ENCODE assay signal across 12 mouse cellular contexts in genomic region chr11:104271876-104272275, GRCm38 (mm10). TPM values are rescaled to one million over a fixed set of nuclear protein-coding genes. Genes with fewer than 3 reads are reported as not detected.
DNase-seq lines count a peak whose midpoint lies in the region; ATAC-seq and TF ChIP-seq lines count a peak whose summit lies in the region.
"Had no signal": no experiment of that assay in that cellular context is flagged by ENCODE, and none has a peak within 500 bp of the region (broad histone marks: within the 10 kb centered on the region; RNA-seq: fewer than 3 reads in every experiment).

No protein-coding gene starts in this region.

- no peaks in the 10 kb centered on the region for H3K27me3 ChIP-seq in midbrain, embryonic 13.5 days
- H3K27me3 ChIP-seq in midbrain, embryonic 11.5 days (ENCODE audit: control insufficient read depth, insufficient read depth, low read length) = no peaks in the 10 kb centered on the region
- H3K27me3 ChIP-seq: heart, embryonic 15.5 days; stomach, embryonic 15.5 days had no signal

- H3K27ac ChIP-seq in gastrocnemius, adult 2 months = peak overlapping the region; percentile 92
- H3K27ac ChIP-seq in midbrain, embryonic 13.5 days = peak overlapping the region; percentile 41
- no peak overlapping the region for H3K27ac ChIP-seq in midbrain, embryonic 11.5 days (ENCODE audit: low read depth, low read length)
- H3K27ac ChIP-seq: heart, embryonic 15.5 days; macrophage; stomach, embryonic 15.5 days had no signal

- intact Hi-C loops in gastrocnemius, adult 2 months (cut with DNase I) = no loop called here
- intact Hi-C loops in gastrocnemius, postnatal 36 days (cut with DNase I) = loop anchor here (2.0 kb wide), 1 partner anchor 39 kb away; no protein-coding TSS in a partner anchor

- ATAC-seq in midbrain, embryonic 13.5 days = no peak
- no peak for ATAC-seq in midbrain, embryonic 11.5 days (ENCODE audit: low FRiP score)
- ATAC-seq in cerebellum, adult (ENCODE audit: insufficient number of reproducible peaks, low FRiP score, low TSS enrichment) = peak; percentile 69; the same call in 1 of the 2 replicates
- ATAC-seq in megakaryocyte progenitor cell, adult 5-6 weeks (replicated peaks; ENCODE audit: poor library complexity) = no peak

- DNase-seq in gastrocnemius, adult 2 months = peak; percentile 52
- no peak for DNase-seq in gastrocnemius, postnatal 36 days
- DNase-seq in midbrain, embryonic 11.5 days (ENCODE audit: low spot score, missing footprints) = no peak
- DNase-seq in layer of hippocampus, adult 9-11 months = peak; percentile 66
- DNase-seq in spleen, postnatal 36 days (ENCODE audit: low spot score in 2 of 2) = no peak

- no peaks in the 10 kb centered on the region for H3K36me3 ChIP-seq in midbrain, embryonic 13.5 days
- no peaks in the 10 kb centered on the region for H3K36me3 ChIP-seq in midbrain, embryonic 11.5 days (ENCODE audit: control insufficient read depth, insufficient read depth, low read length)
- H3K36me3 ChIP-seq: heart, embryonic 15.5 days; stomach, embryonic 15.5 days had no signal

- H3K4me1 ChIP-seq in midbrain, embryonic 13.5 days (replicated peaks) = peaks cover 24% of the 10 kb centered on the region
- no peaks in the 10 kb centered on the region for H3K4me1 ChIP-seq in midbrain, embryonic 11.5 days (ENCODE audit: control insufficient read depth, insufficient read depth, low read length)
- H3K4me1 ChIP-seq: stomach, embryonic 15.5 days had no signal

- H3K9ac ChIP-seq in midbrain, embryonic 13.5 days (replicated peaks) = no peak overlapping the region
- H3K9ac ChIP-seq in midbrain, embryonic 11.5 days (ENCODE audit: low read length) = no peak overlapping the region
- H3K9ac ChIP-seq: heart, embryonic 15.5 days; stomach, embryonic 15.5 days had no signal

- WGBS in midbrain, embryonic 13.5 days = 76% methylated on average over 6 of the region's 6 CpGs
- 89% methylated on average over 6 of the region's 6 CpGs for WGBS in midbrain, embryonic 11.5 days

- no peak for TF ChIP-seq CTCF in gastrocnemius, adult 2 months (IDR thresholded peaks at IDR 0.05)

- no peaks in the 10 kb centered on the region for H3K9me3 ChIP-seq in midbrain, embryonic 13.5 days
- H3K9me3 ChIP-seq in midbrain, embryonic 11.5 days (ENCODE audit: control insufficient read depth, low read length) = no peaks in the 10 kb centered on the region
- H3K9me3 ChIP-seq: heart, embryonic 15.5 days; stomach, embryonic 15.5 days had no signal

- no peak overlapping the region for H3K4me2 ChIP-seq in midbrain, embryonic 13.5 days (replicated peaks)
- no peak overlapping the region for H3K4me2 ChIP-seq in midbrain, embryonic 11.5 days
- H3K4me2 ChIP-seq: heart, embryonic 15.5 days; stomach, embryonic 15.5 days had no signal

- no peak overlapping the region for H3K4me3 ChIP-seq in gastrocnemius, adult 2 months
- H3K4me3 ChIP-seq in midbrain, embryonic 13.5 days (replicated peaks) = no peak overlapping the region
- no peak overlapping the region for H3K4me3 ChIP-seq in midbrain, embryonic 11.5 days (ENCODE audit: low read depth, low read length)
- H3K4me3 ChIP-seq: heart, embryonic 15.5 days; stomach, embryonic 15.5 days had no signal

RNA-seq across cellular contexts. Expression of gene Mapt, which starts 40.7 kb away (rescaled TPM):
- 10 to 100 TPM; 66.3 to 79.2 TPM for total RNA-seq in gastrocnemius, adult 2 months (2021)
- total RNA-seq in gastrocnemius, postnatal 36 days (2021) = 10 to 100 TPM; 54.1 to 59.5 TPM
- 537 and 610 TPM in 2 replicates for polyA plus RNA-seq in midbrain, embryonic 13.5 days (2015; fragmentation: Nextera tagmentation; extraction: Ambion mirVana)
- 70.9 and 71.6 TPM in 2 replicates for polyA plus RNA-seq in midbrain, embryonic 11.5 days (2014; fragmentation: Nextera tagmentation; extraction: Ambion mirVana)
- total RNA-seq in megakaryocyte progenitor cell, adult 5-6 weeks (2015) = 0.27 TPM in 1 of 2 replicates, not detected in the other
- 0.27 TPM in 1 of 2 replicates, not detected in the other for total RNA-seq in megakaryocyte progenitor cell, adult 5-6 weeks (2017)
- total RNA-seq: common myeloid progenitor, adult 5-6 weeks had no signal
- polyA plus RNA-seq: macrophage had no signal

Comparison
In these comparisons a context has a peak if more than half of its experiments do, and no peak if none do; other contexts are left out.
1. DNase-seq: peak in gastrocnemius, adult 2 months (single experiment) and layer of hippocampus, adult 9-11 months (single experiment); none in gastrocnemius, postnatal 36 days (0 of 2), midbrain, embryonic 11.5 days (single experiment) and spleen, postnatal 36 days (0 of 2).
2. RNA of gene Mapt, which starts 40.7 kb away (total RNA-seq): 66.3 to 79.2 TPM in gastrocnemius, adult 2 months and 54.1 to 59.5 TPM in gastrocnemius, postnatal 36 days; 0.27 TPM in megakaryocyte progenitor cell, adult 5-6 weeks; every median in the first group is over 10 times any median in the second.